Mouse (Mus musculus): ENCODE measurements around the gene Gtpbp1.
A peak's percentile ranks its signal among the peaks of the same experiment; 100 is the strongest.

The Gtpbp1 gene

GRCm38 (mm10) chr15:79727840-79728239, 37.2 kb downstream of the Gtpbp1 start:
- peak; percentile 64 for DNase-seq

GRCm38 (mm10) chr15:79728311-79728710, 37.7 kb downstream of the Gtpbp1 start:
- no peak for DNase-seq

DNA sequence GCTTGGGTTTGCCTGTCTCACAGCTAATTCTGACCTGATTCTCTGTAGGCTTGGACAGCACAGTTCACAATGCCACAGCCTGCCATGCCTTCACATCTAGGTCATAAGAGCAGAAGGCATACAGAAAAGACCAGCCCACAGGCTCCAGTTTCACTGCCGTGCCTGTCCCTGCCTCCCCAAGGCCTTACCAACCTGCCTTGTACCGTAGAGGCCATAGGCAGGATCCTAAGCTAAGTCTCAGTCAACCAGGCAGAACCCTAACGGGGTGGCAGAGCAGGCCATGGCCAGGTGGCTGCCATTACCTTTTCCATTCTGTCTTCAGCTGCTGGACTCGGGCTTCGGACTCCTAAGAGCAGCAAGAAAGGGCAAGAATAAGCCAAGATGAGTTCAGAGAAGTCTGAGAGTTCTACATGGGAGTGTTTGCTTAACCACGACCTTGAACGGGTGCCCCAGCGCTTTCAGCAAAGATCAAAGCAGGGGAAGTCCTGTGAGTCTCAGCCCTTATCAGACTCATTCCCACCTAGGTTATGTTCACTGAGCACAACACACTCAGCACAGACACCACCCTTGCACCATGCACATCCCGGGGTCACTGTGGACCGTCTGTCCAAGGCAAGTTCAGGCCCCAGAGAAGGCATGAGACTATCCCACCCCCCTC, 38.2 kb downstream of the Gtpbp1 start:
- DNase-seq, result no peak

GRCm38 (mm10) chr15:79731554-79731953, 40.9 kb downstream of the Gtpbp1 start:
- no peak for DNase-seq

DNA sequence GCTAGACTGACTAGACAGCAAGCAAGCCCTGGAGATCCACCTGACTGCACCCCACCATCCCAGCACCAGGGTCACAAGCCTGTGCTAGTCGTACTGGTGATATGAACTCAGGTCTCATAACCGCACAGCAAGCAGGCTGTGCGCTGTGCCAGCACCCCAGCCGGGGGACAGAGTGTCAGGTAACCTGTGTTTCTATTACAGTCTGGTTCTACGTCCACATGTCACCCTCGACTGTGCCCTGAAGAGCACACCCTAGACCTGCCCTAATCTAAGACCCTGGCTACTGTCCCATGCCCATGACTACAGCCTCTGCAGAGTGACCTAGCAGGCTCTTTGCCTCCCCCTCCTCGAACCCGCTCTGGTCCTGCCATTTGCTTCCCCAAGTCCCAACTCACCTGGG, 42.5 kb downstream of the Gtpbp1 start:
- no peak for DNase-seq

GRCm38 (mm10) chr15:79733640-79734039, 43.0 kb downstream of the Gtpbp1 start:
- no peak for DNase-seq

DNA sequence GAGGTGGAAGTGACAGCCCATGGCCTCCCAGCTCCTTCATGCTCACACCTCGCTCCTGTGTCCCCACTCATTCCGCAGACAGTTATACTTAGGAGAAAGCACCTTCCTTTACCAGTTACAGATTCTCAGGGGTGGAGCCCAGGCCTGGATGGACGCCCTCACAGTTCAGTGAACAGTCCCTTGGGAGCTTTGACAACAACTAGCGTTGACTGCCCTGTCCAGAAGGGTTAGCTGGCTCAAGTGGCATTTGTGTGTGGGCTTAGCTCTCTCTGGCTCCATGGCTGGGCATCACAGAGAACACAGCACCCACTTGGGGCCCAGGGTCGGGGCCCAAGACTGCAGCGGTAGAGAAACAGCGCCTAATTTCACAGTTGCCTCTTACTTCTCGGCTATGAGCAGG, 43.7 kb downstream of the Gtpbp1 start:
- DNase-seq, result no peak

GRCm38 (mm10) chr15:79740739-79741138, 50.1 kb downstream of the Gtpbp1 start:
- DNase-seq, result no peak

DNA sequence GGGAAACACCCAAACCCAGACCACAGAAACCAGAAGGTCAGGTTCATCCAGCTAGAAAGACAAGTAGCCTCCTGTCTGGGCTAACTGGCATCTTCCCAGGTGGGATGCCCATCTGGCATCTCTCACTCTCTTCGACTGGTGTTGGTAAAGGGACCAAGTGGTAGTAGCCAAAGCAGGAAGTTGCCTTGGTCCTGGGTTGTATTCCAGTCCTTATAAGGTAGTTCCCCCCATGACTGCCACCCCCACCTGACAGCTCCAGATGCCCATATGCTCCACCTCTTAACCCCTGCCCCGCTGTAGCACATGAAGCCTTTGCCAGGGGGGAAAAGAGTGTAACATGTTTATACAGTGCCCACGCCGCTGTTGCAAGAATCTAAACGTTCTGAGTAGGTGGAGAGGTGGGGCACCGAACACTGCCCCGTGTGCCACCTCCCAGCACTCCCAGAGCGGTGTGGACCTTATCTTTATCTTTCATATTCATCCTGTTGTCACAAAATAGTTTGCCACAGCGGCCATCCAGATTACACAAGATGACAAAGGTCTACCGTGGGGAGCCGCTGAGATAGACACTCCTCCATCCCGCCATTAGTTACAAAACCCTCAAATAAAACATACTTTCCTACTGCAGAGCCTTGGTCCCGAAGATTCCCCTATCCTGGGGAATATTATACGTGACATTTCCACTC, 50.7 kb downstream of the Gtpbp1 start:
- DNase-seq, result no peak

- DNase-seq, result peak; percentile 94
These were observed 51.5 kb downstream of the Gtpbp1 start, which contains the start of gene Sun2 for GRCm38 (mm10) chr15:79741921-79742705. Gene Sun2, minus strand, starts transcription at chr15:79742536.

DNA sequence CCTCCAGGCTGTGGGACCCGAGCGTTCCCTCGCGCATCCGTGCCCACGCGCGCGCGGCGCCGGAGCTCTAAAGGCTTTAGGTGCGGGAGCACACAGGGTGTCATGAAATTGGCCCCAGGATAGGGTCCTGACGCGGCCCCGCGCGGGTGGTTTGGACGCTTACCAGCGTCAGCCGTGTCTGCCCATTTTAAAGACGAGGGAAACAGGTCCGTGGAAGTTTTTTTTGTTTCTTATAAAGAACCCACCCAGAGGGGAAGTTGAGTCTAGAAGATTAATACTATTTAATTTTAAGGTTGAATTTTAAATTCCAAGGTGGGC, 52.0 kb downstream of the Gtpbp1 start:
- no peak for DNase-seq

- no peak for DNase-seq
These were observed 53.4 kb downstream of the Gtpbp1 start for GRCm38 (mm10) chr15:79744001-79744400.

GRCm38 (mm10) chr15:79744742-79745141, 54.1 kb downstream of the Gtpbp1 start:
- no peak for DNase-seq

- no peak for DNase-seq
These were observed 54.7 kb downstream of the Gtpbp1 start for GRCm38 (mm10) chr15:79745312-79745711.

DNA sequence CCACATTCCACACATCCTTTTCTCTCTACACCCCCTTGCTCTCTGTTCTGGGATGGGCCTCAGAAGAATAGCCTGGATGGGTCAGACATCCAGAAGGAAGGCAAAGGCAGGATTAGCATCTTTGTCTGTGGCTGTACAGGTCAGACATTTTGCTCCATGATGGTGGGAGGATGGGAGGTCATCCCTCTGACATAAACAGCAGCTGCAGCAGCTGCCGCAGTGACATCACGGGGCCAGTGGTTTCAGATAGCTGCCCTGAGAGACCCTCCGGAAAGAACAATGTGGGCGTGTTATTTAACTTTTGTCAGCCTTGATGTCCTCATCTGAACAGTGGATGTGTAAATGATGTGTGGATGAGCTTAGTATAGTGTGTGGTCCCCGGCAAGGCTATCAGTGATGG, 55.2 kb downstream of the Gtpbp1 start:
- no peak for DNase-seq

DNA sequence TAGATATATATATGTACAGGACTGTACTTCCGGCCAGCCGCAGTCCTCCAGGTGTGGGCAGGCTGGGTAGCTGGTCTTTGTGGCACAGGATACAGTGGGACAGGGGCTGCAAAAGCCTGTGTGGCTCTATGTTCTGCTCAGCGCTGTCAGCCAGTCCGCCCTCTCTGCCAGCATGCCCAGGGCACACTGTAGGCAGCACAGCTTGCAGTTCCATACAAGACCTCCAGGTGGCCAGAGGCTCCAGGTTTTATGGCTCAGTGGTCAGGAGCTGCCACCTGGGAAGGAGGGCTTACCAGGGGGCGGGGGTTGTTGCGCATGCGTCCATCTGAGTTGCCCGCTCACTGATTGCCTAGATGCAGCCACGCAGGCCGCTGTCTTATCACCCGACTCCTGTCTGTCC, 57.4 kb downstream of the Gtpbp1 start:
- DNase-seq, result no peak

DNA sequence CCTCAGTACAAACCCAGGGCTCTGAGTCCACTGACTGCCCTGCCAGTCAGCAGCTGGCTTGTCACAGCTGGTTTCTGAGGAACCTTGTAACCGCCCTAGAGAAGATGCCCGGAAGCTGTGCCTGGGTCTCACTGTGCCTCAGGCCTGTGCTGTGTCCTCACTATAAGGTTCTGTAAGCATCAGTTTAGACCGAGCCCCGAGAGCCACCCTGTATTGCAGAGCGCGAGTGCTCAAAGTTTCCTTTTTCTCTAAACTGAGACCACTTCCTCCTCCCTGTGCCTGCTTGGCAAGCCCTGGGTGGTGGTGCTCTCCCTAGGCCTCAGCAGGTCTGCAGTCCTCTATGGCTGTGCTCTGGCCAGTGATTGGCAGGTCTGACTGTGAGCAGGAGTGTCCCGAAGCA, 58.5 kb downstream of the Gtpbp1 start:
- DNase-seq, result no peak

DNA sequence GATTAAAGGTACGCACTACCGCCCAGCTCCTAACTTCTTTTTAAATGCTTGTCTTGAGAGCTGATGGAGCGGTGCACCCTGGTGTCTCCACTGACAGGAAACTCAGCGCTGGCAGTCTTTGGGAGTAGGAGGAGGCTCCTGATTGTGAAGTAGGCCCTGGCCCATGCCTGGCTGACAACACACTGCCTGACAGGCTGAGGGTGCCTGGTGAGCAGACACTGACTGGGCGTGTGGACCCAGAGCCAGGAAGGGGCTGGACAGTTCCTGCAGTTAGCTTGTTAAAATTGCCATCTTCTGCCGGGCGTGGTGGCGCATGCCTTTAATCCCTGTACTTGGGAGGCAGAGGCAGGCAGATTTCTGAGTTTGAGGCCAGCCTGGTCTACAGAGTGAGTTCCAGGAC, 59.6 kb downstream of the Gtpbp1 start:
- DNase-seq, result no peak

- DNase-seq, result no peak
These were observed 61.1 kb downstream of the Gtpbp1 start for GRCm38 (mm10) chr15:79751772-79752171.

DNA sequence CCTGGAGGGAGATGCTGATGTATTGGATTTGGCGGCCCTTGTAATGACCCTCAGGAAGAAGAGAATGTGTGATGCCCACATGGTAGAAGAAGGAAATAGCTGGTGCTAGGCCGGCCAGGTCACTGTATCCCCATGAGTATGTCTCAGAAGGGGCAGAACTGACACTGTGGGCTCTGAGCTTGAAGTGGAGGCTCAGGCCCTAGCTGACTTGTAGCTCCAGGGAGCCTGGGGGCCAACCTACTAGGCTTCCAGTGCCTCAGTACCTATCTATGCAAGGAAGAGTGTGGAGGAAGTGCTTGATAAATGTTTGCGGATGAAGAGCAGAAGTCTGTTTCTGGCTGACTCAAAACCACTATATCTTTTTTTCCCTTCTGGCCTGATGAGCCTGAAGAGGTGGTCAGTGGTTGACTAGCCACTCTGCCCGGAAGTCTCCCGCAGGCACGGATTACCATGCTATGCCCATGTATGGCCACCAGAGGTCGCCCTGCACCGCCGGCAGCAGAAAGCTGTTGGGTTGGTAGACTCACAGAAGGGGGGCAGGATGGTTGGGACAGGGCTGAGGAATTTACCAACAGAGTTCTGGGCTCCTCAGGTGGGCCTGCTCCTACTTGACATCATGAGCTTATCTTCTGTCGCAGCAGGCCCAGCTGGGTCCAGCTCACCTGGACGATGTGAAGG, 62.2 kb downstream of the Gtpbp1 start:
- peak; percentile 76 for DNase-seq

DNA sequence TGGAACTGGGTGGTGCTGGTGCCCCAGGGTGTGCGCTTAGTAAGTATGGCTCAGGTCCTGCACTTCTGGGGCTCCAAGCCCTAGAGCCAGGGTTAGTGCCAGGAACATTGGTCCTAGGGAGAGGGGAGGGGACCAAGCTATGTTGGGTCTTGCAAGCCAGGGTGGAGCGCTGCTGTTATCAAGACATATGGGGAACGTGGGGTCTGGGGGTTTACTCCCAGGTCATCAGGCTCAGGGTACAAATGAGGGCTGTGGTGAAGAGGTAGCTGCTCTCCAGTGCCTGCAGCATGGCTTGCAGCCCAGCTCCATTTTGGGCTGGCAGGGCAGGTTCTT, 62.7 kb downstream of the Gtpbp1 start:
- no peak for DNase-seq

DNA sequence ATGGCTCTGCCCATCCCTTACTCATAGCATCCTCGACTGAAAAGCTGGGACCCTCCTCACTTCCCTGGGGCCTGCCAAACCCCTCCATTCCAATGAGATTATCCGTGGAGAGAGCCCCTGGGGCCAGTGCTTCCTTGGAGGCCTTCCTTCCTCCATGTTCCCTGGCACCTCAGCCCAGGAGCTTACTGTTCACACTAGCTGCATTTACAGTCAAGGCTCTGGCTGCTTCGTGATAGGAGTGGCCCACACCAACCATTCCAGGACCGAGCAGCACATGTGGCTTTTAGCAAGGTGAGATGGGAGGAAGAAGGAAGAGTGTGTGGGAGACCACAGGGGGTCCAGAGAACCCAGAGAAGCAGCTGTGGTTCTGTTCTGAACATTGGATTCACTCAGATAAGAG, 63.2 kb downstream of the Gtpbp1 start:
- DNase-seq, result no peak

DNA sequence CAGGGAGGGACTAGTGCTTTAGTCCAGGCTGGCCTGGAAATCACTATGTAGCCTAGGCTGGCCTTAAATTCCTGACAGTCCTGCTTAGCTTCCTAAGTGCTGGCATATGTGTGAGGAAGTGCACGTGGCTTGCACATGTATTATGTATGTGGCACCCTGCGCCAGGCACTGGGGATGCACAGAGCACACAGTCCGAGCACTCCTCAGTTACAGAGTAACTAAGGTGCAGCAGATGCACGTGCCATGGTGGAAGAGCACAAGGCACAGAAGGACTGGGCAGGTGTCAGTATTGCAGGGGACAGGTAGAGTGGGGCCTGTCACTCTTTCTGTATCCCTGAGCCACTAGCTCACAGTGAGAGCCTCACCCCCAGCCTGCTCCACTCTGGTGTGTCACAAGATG, 64.5 kb downstream of the Gtpbp1 start:
- no peak for DNase-seq

Measured in right cerebral cortex, adult 18-20 months (tissue).